Mouse (Mus musculus) kidney, embryonic 14.5 days (tissue): ENCODE results near the gene Kcnip1. TPM values are rescaled to one million over a fixed set of nuclear protein-coding genes. Genes with fewer than 3 reads are reported as not detected.
A peak's percentile ranks its signal among the peaks of the same experiment; 100 is the strongest.

Experiments
- ATAC-seq: fragments of 200-750 bp; cut with Nextera tagmentation; 2 replicates; pipeline ENCODE4 v1.8.0; 2017; ENCODE audit warnings: moderate number of reproducible peaks, mild to moderate bottlenecking, moderate TSS enrichment, moderate library complexity; ENCODE audit not compliant: low FRiP score, low TSS enrichment
- H3K27ac ChIP-seq: fragments of 300-500 bp; sonication (generic); 2 replicates; pipeline ENCODE4 v1.5.1; 2014; ENCODE audit warnings: low read depth, mild to moderate bottlenecking, low read length, moderate library complexity, mixed read lengths
- H3K27me3 ChIP-seq: fragments of 300-500 bp; sonication (generic); 2 replicates; pipeline ENCODE4 v1.6.1; 2014; ENCODE audit warnings: mild to moderate bottlenecking, low read length; ENCODE audit not compliant: control insufficient read depth, insufficient read depth
- H3K36me3 ChIP-seq: fragments of 300-500 bp; sonication (generic); 2 replicates; pipeline ENCODE4 v1.6.1; 2014; ENCODE audit warnings: low read length, mixed read lengths; ENCODE audit not compliant: control insufficient read depth, insufficient read depth
- H3K4me1 ChIP-seq: fragments of 300-500 bp; sonication (generic); 2 replicates; pipeline ENCODE4 v1.6.1; 2014; ENCODE audit warnings: low read length, mixed read lengths; ENCODE audit not compliant: control insufficient read depth, insufficient read depth
- H3K4me2 ChIP-seq: fragments of 300-500 bp; sonication (generic); replicated peaks from 2 replicates; pipeline ENCODE4 v1.6.1; 2014; ENCODE audit warnings: low read depth, mild to moderate bottlenecking, low read length
- H3K4me3 ChIP-seq: fragments of 300-500 bp; sonication (generic); 2 replicates; pipeline ENCODE4 v1.5.1; 2014; ENCODE audit warnings: mild to moderate bottlenecking, low read length
- H3K9ac ChIP-seq: fragments of 300-500 bp; sonication (generic); 2 replicates; pipeline ENCODE4 v1.6.1; 2014; ENCODE audit warnings: low read depth, mild to moderate bottlenecking, low read length, moderate library complexity
- H3K9me3 ChIP-seq: fragments of 300-500 bp; sonication (generic); 2 replicates; pipeline ENCODE4 v1.6.1; 2016; ENCODE audit warnings: low read length; ENCODE audit not compliant: control insufficient read depth
- WGBS: fragments of 180-500 bp; shearing (Covaris S2); extraction: QIAGEN DNeasy Blood & Tissue Kit; methylation state at CpG from one replicate; pipeline ENCODE4 v1.1.7; 2014; 5-methylcytosine and 5-hydroxymethylcytosine counted together
- polyA plus RNA-seq: library from polyadenylated mRNA; unstranded; fragments of >200 nt; fragmentation: Nextera tagmentation; extraction: Ambion mirVana; gene quantifications from 2 replicates; pipeline ENCODE4 v1.2.1, GENCODE M21; 2014

Gene Kcnip1
- polyA plus RNA-seq, 1 experiment from 2014 or later, result 0.74 TPM

GRCm38 (mm10) chr11:33938561-33939274, 54.2 kb downstream of the Kcnip1 start:
- Histone ChIP-seq H3K9me3 (no peaks in the 10 kb centered on the region), H3K27ac (no peak overlapping the region), H3K36me3 (no peaks in the 10 kb centered on the region), H3K4me3 (no peak overlapping the region), H3K4me2 (no peak overlapping the region), H3K27me3 (no peaks in the 10 kb centered on the region), H3K9ac (no peak overlapping the region), H3K4me1 (no peaks in the 10 kb centered on the region)
- ATAC-seq, result no peak
- 44% methylated on average over 7 of the region's 7 CpGs for WGBS

DNA sequence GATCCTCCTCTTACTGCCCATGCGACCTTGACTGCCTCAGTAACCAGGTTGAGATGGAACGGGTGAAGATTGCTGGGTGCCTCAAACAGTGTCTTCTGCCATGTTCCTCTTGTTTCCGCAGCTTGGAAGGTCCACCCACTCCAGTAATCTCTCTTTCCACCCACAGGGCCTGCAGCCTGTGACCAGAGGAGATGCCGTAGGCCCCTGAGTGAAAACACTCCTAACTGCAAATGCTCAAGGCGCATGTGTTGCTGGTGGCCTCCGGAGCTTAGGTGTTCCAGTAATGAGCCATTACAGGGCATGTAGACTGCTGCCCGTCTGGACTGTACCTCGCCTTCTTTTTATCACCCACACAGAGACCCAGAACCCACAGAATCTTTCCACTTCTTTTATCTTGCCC, 55.3 kb downstream of the Kcnip1 start:
- Histone ChIP-seq H3K9ac (no peak overlapping the region), H3K4me2 (no peak overlapping the region), H3K9me3 (no peaks in the 10 kb centered on the region), H3K27ac (no peak overlapping the region), H3K36me3 (no peaks in the 10 kb centered on the region), H3K27me3 (no peaks in the 10 kb centered on the region), H3K4me3 (no peak overlapping the region), H3K4me1 (no peaks in the 10 kb centered on the region)
- no peak for ATAC-seq
- 69% methylated on average over 8 of the region's 8 CpGs for WGBS

- Histone ChIP-seq H3K9me3 (no peaks in the 10 kb centered on the region), H3K4me2 (no peak overlapping the region), H3K4me3 (no peak overlapping the region), H3K4me1 (no peaks in the 10 kb centered on the region), H3K27me3 (no peaks in the 10 kb centered on the region), H3K27ac (no peak overlapping the region), H3K36me3 (no peaks in the 10 kb centered on the region), H3K9ac (no peak overlapping the region)
- WGBS, result 69% methylated on average over 9 of the region's 9 CpGs
- ATAC-seq, result no peak
These were observed 58.7 kb downstream of the Kcnip1 start for GRCm38 (mm10) chr11:33934286-33934685.

DNA sequence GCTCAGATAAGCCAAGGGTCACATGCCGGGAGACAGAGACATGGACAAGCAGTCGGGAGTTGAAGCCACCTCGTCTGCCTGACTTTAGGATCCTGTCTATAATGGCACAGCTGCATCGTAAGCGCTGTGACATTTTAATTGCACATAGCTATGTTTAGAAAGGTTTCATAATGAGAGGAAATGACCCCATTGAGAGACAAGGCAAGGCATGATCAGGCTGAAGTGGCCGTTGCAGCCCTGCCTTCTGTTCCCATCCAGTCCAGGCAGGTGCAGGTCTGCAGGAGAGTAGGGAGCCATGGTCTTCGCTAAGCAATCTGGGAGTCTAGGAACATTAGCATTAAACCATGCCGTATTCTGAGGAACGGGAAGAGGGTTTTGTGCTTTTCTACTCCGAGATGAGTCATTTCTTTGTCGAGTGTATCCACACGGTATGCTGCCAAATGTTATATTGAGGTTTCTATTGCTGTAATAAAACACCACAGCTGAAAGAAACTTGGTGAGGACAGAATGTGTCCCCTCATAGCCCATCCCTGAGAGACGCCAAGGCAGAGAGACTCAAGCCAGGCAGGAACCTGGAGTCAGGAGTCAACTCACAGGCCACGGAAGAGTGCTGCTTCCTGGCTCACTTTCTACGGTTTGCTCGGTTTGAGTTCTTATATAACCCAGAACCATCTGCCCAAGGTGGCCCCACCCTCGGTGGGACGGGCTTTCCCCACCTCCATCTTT, 60.4 kb downstream of the Kcnip1 start:
- WGBS, result 32% methylated on average over 18 of the region's 18 CpGs
- H3K9ac ChIP-seq, result no peak overlapping the region
- no peak overlapping the region for H3K4me3 ChIP-seq
- H3K27ac ChIP-seq, result peak overlapping the region; percentile 37; the same call in 1 of the 2 replicates
- H3K4me2 ChIP-seq, result peak overlapping the region; percentile 29; the same call in 1 of the 2 replicates
- no peaks in the 10 kb centered on the region for H3K27me3 ChIP-seq
- no peaks in the 10 kb centered on the region for H3K4me1 ChIP-seq
- peak; percentile 62; the same call in 1 of the 2 replicates for ATAC-seq
- no peaks in the 10 kb centered on the region for H3K36me3 ChIP-seq
- H3K9me3 ChIP-seq, result no peaks in the 10 kb centered on the region

DNA sequence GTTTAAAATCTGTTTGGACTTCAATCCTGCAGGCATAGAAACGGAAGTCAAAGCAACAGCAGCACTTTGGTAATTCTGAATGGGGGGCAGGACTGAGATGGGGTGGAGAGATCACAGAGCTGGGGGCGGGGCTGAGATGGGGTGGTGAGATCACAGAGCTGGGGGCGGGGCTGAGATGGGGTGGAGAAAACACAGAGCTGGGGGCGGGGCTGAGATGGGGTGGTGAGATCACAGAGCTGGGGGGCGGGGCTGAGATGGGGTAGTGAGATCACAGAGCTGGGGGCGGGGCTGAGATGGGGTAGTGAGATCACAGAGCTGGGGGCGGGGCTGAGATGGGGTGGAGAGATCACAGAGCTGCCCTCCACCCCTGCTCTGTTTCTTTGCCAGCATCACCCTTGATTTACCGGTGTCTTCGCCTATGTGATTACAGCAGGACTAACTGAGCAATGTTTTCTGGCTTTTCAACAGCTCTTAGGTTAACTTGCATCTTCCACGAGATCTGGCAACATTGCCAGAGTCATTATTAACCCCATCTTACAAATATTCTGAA, 61.0 kb downstream of the Kcnip1 start:
- H3K9me3 ChIP-seq, result no peaks in the 10 kb centered on the region
- ATAC-seq, result peak; percentile 41; the same call in 1 of the 2 replicates
- H3K9ac ChIP-seq, result no peak overlapping the region
- peak overlapping the region; percentile 29; the same call in 1 of the 2 replicates for H3K4me2 ChIP-seq
- 10% methylated on average over 10 of the region's 10 CpGs for WGBS
- H3K4me3 ChIP-seq, result no peak overlapping the region
- no peaks in the 10 kb centered on the region for H3K36me3 ChIP-seq
- no peaks in the 10 kb centered on the region for H3K27me3 ChIP-seq
- H3K27ac ChIP-seq, result peak overlapping the region; percentile 37; the same call in 1 of the 2 replicates
- no peaks in the 10 kb centered on the region for H3K4me1 ChIP-seq

DNA sequence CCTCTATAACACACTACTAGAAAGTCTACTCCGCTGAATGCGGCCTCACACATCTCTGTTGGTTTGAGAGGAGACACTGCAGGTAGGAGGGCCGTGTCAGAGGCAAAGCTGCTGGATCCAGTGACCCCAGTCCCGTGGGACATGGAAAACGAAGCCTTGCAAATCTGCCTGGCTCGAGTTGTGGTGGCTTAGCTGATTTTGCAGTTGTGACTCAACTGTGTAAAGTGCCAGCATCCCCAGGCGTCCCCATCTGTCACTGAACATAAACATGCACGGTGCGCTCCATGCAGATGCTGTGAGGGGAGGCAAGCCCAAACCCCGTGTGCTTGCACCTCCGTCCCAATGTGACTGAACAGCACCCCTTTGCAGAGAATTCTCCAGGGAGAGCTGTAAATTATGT, 63.5 kb downstream of the Kcnip1 start:
- no peak for ATAC-seq
- no peaks in the 10 kb centered on the region for H3K27me3 ChIP-seq
- no peak overlapping the region for H3K4me3 ChIP-seq
- H3K9me3 ChIP-seq, result no peaks in the 10 kb centered on the region
- no peak overlapping the region for H3K27ac ChIP-seq
- 63% methylated on average over 11 of the region's 11 CpGs for WGBS
- H3K4me1 ChIP-seq, result no peaks in the 10 kb centered on the region
- H3K36me3 ChIP-seq, result no peaks in the 10 kb centered on the region
- H3K9ac ChIP-seq, result no peak overlapping the region
- no peak overlapping the region for H3K4me2 ChIP-seq

GRCm38 (mm10) chr11:33928658-33929057, 64.3 kb downstream of the Kcnip1 start:
- H3K36me3 ChIP-seq, result no peaks in the 10 kb centered on the region
- H3K27ac ChIP-seq, result no peak overlapping the region
- H3K4me1 ChIP-seq, result no peaks in the 10 kb centered on the region
- no peak overlapping the region for H3K4me2 ChIP-seq
- no peak for ATAC-seq
- no peaks in the 10 kb centered on the region for H3K9me3 ChIP-seq
- WGBS, result 20% methylated on average over 7 of the region's 7 CpGs
- no peak overlapping the region for H3K4me3 ChIP-seq
- no peak overlapping the region for H3K9ac ChIP-seq
- no peaks in the 10 kb centered on the region for H3K27me3 ChIP-seq

GRCm38 (mm10) chr11:33927836-33928235, 65.1 kb downstream of the Kcnip1 start:
- WGBS, result 77% methylated on average over 4 of the region's 4 CpGs
- no peak overlapping the region for H3K9ac ChIP-seq
- no peak overlapping the region for H3K27ac ChIP-seq
- H3K4me3 ChIP-seq, result no peak overlapping the region
- H3K4me1 ChIP-seq, result no peaks in the 10 kb centered on the region
- H3K9me3 ChIP-seq, result no peaks in the 10 kb centered on the region
- H3K36me3 ChIP-seq, result no peaks in the 10 kb centered on the region
- H3K4me2 ChIP-seq, result no peak overlapping the region
- no peaks in the 10 kb centered on the region for H3K27me3 ChIP-seq
- no peak for ATAC-seq

GRCm38 (mm10) chr11:33927321-33927720, 65.6 kb downstream of the Kcnip1 start:
- WGBS, result 67% methylated on average over 6 of the region's 6 CpGs
- Histone ChIP-seq H3K4me1 (no peaks in the 10 kb centered on the region), H3K9ac (no peak overlapping the region), H3K4me3 (no peak overlapping the region), H3K27me3 (no peaks in the 10 kb centered on the region), H3K27ac (no peak overlapping the region), H3K4me2 (no peak overlapping the region), H3K36me3 (no peaks in the 10 kb centered on the region), H3K9me3 (0 out of 2 replicates have a peak, but pooled peaks cover 2% of the 10 kb centered on the region)
- ATAC-seq, result no peak
